Mouse (Mus musculus) heart, postnatal 0 days (tissue): Measurements from ENCODE around the gene Ppig.

Experiments
- CTCF ChIP-seq: IDR thresholded peaks from 2 replicates; pipeline ENCODE4 v1.5.1; 2016; ENCODE audit warnings: antibody characterized with exemption, control low read depth, low read depth
- EP300 ChIP-seq: IDR thresholded peaks from 2 replicates; pipeline ENCODE4 v1.6.1; 2016; ENCODE audit warnings: antibody characterized with exemption, low read depth

DNA sequence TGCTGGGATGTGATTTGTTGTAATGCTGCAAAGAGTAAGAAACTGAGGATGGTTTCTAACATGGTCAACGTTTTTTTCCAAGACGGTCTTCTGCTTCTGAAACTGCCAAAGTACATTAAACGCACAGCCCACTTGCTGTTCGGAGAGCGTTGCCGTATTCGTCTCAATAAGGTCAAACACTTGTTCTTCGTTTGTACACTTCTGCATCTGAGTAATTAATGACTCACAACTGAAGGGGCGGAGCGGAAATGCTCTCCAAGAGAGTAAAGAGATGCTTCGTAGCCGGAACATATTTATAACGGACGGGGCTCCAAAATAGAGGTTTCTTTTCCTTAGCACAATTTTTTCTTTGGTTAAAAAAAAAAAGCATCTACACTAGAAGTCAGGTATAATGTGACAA, 10.2 kb upstream of the Ppig start:
- TF ChIP-seq CTCF (no peak), EP300 (no peak)
